Mouse (Mus musculus) hindbrain, embryonic 16.5 days (tissue): ENCODE results near the gene Slc25a12. TPM values are rescaled to one million over a fixed set of nuclear protein-coding genes. Genes with fewer than 3 reads are reported as not detected.

Experiments used
- ATAC-seq: fragments of 200-750 bp; cut with Nextera tagmentation; 2 replicates; pipeline ENCODE4 v1.8.0; 2017; ENCODE audit warnings: moderate TSS enrichment, moderate library complexity
- H3K27ac ChIP-seq: fragments of 300-500 bp; sonication (generic); 2 replicates; pipeline ENCODE4 v1.5.1; 2014; ENCODE audit warnings: low read depth, mild to moderate bottlenecking, control low read depth, low read length, moderate library complexity
- H3K27me3 ChIP-seq: fragments of 300-500 bp; sonication (generic); replicated peaks from 2 replicates; pipeline ENCODE4 v1.6.1; 2014; ENCODE audit warnings: low read length; ENCODE audit not compliant: control insufficient read depth, insufficient read depth
- H3K36me3 ChIP-seq: fragments of 300-500 bp; sonication (generic); 2 replicates; pipeline ENCODE4 v1.6.1; 2014; ENCODE audit warnings: mild to moderate bottlenecking, low read length, moderate library complexity, mixed read lengths; ENCODE audit not compliant: control insufficient read depth, insufficient read depth
- H3K4me1 ChIP-seq: fragments of 300-500 bp; sonication (generic); 2 replicates; pipeline ENCODE4 v1.6.1; 2014; ENCODE audit warnings: low read depth, low read length; ENCODE audit not compliant: control insufficient read depth, insufficient read depth
- H3K4me2 ChIP-seq: fragments of 300-500 bp; sonication (generic); 2 replicates; pipeline ENCODE4 v1.6.1; 2014; ENCODE audit warnings: mild to moderate bottlenecking, low read length, control low read depth, moderate library complexity
- H3K4me3 ChIP-seq: fragments of 300-500 bp; sonication (generic); 2 replicates; pipeline ENCODE4 v1.5.1; 2014; ENCODE audit warnings: mild to moderate bottlenecking, low read length, control low read depth, moderate library complexity
- H3K9ac ChIP-seq: fragments of 300-500 bp; sonication (generic); 2 replicates; pipeline ENCODE4 v1.6.1; 2014; ENCODE audit warnings: low read depth, mild to moderate bottlenecking, control low read depth, low read length, moderate library complexity
- H3K9me3 ChIP-seq: fragments of 300-500 bp; sonication (generic); 2 replicates; pipeline ENCODE4 v1.6.1; 2014; ENCODE audit warnings: mild to moderate bottlenecking, low read length, moderate library complexity; ENCODE audit not compliant: control insufficient read depth
- WGBS: fragments of 180-500 bp; shearing (Covaris S2); extraction: QIAGEN DNeasy Blood & Tissue Kit; methylation state at CpG from one replicate; pipeline ENCODE4 v1.1.7; 2014; 5-methylcytosine and 5-hydroxymethylcytosine counted together
- polyA plus RNA-seq: library from polyadenylated mRNA; unstranded; fragments of >200 nt; fragmentation: Nextera tagmentation; extraction: Ambion mirVana; gene quantifications from 2 replicates; pipeline ENCODE4 v1.2.1, GENCODE M21; 2015

Gene Slc25a12
- polyA plus RNA-seq, 1 experiment from 2014 or later = 129 TPM

- H3K4me3 ChIP-seq = no peak overlapping the region
- H3K27ac ChIP-seq = no peak overlapping the region
- WGBS = 87% methylated on average over 12 of the region's 12 CpGs
- no peaks in the 10 kb centered on the region for H3K4me1 ChIP-seq
- H3K9me3 ChIP-seq = no peaks in the 10 kb centered on the region
- no peak overlapping the region for H3K4me2 ChIP-seq
- no peaks in the 10 kb centered on the region for H3K27me3 ChIP-seq
- H3K36me3 ChIP-seq = peaks cover 8% of the 10 kb centered on the region; the same call in 1 of the 2 replicates
- ATAC-seq = no peak
- no peak overlapping the region for H3K9ac ChIP-seq
Observed at GRCm38 (mm10) chr2:71338145-71338796, 29.3 kb downstream of the Slc25a12 start.

GRCm38 (mm10) chr2:71336631-71337030, 30.9 kb downstream of the Slc25a12 start:
- no peaks in the 10 kb centered on the region for H3K27me3 ChIP-seq
- no peak overlapping the region for H3K27ac ChIP-seq
- no peaks in the 10 kb centered on the region for H3K4me1 ChIP-seq
- no peak overlapping the region for H3K4me2 ChIP-seq
- 91% methylated on average over 6 of the region's 6 CpGs for WGBS
- no peak for ATAC-seq
- no peaks in the 10 kb centered on the region for H3K9me3 ChIP-seq
- H3K36me3 ChIP-seq = peaks cover 8% of the 10 kb centered on the region
- H3K9ac ChIP-seq = no peak overlapping the region
- H3K4me3 ChIP-seq = no peak overlapping the region

- no peak for ATAC-seq
- no peaks in the 10 kb centered on the region for H3K4me1 ChIP-seq
- H3K27ac ChIP-seq = no peak overlapping the region
- no peak overlapping the region for H3K9ac ChIP-seq
- no peak overlapping the region for H3K4me3 ChIP-seq
- no peak overlapping the region for H3K4me2 ChIP-seq
- H3K36me3 ChIP-seq = peaks cover 9% of the 10 kb centered on the region
- no peaks in the 10 kb centered on the region for H3K9me3 ChIP-seq
- 84% methylated on average over 5 of the region's 6 CpGs for WGBS
- no peaks in the 10 kb centered on the region for H3K27me3 ChIP-seq
Observed at GRCm38 (mm10) chr2:71336209-71336608, 31.3 kb downstream of the Slc25a12 start.

- Histone ChIP-seq H3K9ac (no peak overlapping the region), H3K27me3 (no peaks in the 10 kb centered on the region), H3K4me1 (no peaks in the 10 kb centered on the region), H3K4me3 (no peak overlapping the region), H3K27ac (no peak overlapping the region), H3K9me3 (no peaks in the 10 kb centered on the region), H3K4me2 (no peak overlapping the region), H3K36me3 (peaks cover 9% of the 10 kb centered on the region)
- ATAC-seq = no peak
- WGBS = 91% methylated on average over 22 of the region's 22 CpGs
Observed at GRCm38 (mm10) chr2:71333986-71334822, 33.3 kb downstream of the Slc25a12 start.

GRCm38 (mm10) chr2:71329761-71330160, 37.8 kb downstream of the Slc25a12 start:
- no peak for ATAC-seq
- WGBS = 76% methylated on average over 3 of the region's 3 CpGs
- Histone ChIP-seq H3K4me2 (no peak overlapping the region), H3K9ac (no peak overlapping the region), H3K9me3 (no peaks in the 10 kb centered on the region), H3K4me3 (no peak overlapping the region), H3K27me3 (no peaks in the 10 kb centered on the region), H3K4me1 (no peaks in the 10 kb centered on the region), H3K36me3 (peaks cover 9% of the 10 kb centered on the region), H3K27ac (no peak overlapping the region)

GRCm38 (mm10) chr2:71328391-71329160, 39.0 kb downstream of the Slc25a12 start:
- Histone ChIP-seq H3K4me3 (no peak overlapping the region), H3K4me1 (no peaks in the 10 kb centered on the region), H3K9ac (no peak overlapping the region), H3K9me3 (no peaks in the 10 kb centered on the region), H3K36me3 (peaks cover 9% of the 10 kb centered on the region), H3K4me2 (no peak overlapping the region), H3K27me3 (no peaks in the 10 kb centered on the region), H3K27ac (no peak overlapping the region)
- 57% methylated on average over 15 of the region's 15 CpGs for WGBS
- ATAC-seq = no peak

- H3K4me3 ChIP-seq = no peak overlapping the region
- H3K36me3 ChIP-seq = peaks cover 11% of the 10 kb centered on the region
- H3K9ac ChIP-seq = no peak overlapping the region
- no peaks in the 10 kb centered on the region for H3K27me3 ChIP-seq
- no peaks in the 10 kb centered on the region for H3K4me1 ChIP-seq
- H3K27ac ChIP-seq = no peak overlapping the region
- no peaks in the 10 kb centered on the region for H3K9me3 ChIP-seq
- no peak overlapping the region for H3K4me2 ChIP-seq
- no peak for ATAC-seq
- WGBS = 80% methylated on average over 2 of the region's 2 CpGs
Observed at GRCm38 (mm10) chr2:71327715-71328114, 39.8 kb downstream of the Slc25a12 start.

GRCm38 (mm10) chr2:71326766-71327464, 40.6 kb downstream of the Slc25a12 start:
- Histone ChIP-seq H3K36me3 (peaks cover 13% of the 10 kb centered on the region), H3K27ac (no peak overlapping the region), H3K9ac (no peak overlapping the region), H3K9me3 (no peaks in the 10 kb centered on the region), H3K4me1 (no peaks in the 10 kb centered on the region), H3K4me3 (no peak overlapping the region), H3K4me2 (no peak overlapping the region), H3K27me3 (no peaks in the 10 kb centered on the region)
- WGBS = 86% methylated on average over 11 of the region's 11 CpGs
- no peak for ATAC-seq
